Mouse (Mus musculus) MEL (cell line): Measurements from ENCODE around the gene Slc39a9.

ENCODE experiments used
- GATA1 ChIP-seq: IDR thresholded peaks from 2 replicates; pipeline ENCODE4 v1.6.1; 2011; ENCODE audit warnings: low read depth, low read length, improper control_type of control experiment
- HCFC1 ChIP-seq: IDR thresholded peaks from 2 replicates; pipeline ENCODE4 v1.6.1; 2012; ENCODE audit warnings: low read depth, mild to moderate bottlenecking, inconsistent platforms, low read length, improper control_type of control experiment, moderate library complexity

DNA sequence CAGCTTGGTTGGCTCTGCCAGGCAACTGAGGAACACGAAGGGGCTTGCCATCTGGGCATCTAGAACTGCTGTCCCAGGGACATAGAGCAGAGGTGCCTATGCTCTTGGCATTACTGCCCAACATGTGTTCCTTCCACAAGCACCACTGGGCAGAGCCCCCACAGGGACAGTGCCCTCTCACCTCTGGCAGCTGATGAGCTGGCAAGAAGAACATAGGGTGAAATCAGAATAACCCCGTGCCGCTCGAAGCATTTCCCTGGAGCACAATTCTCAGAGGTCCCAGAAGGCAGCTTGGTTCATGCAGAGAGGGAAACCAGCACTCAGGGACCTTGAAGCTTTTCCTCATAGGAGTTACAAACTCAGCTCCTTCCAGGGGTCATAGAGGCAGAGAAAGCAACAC, 48.9 kb upstream of the Slc39a9 start:
- TF ChIP-seq HCFC1 = no peak
- no peak for TF ChIP-seq GATA1
